Mouse (Mus musculus) small intestine, adult 2 months (tissue): ENCODE data around the gene Csta1.

Experiments
- CTCF ChIP-seq: fragments of 200-500 bp; IDR thresholded peaks from 2 replicates; pipeline ENCODE4 v1.5.1; 2012; ENCODE audit warnings: low read depth, mild to moderate bottlenecking, control low read depth, inconsistent platforms, low read length, moderate library complexity, mixed read lengths; ENCODE audit not compliant: insufficient replicate concordance, insufficient read length; ENCODE audit errors: extremely low read depth
- POLR2A ChIP-seq: fragments of 200-500 bp; IDR thresholded peaks from 2 replicates; pipeline ENCODE4 v1.6.1; 2012; ENCODE audit warnings: low read depth, mild to moderate bottlenecking, control low read depth, inconsistent platforms, low read length, moderate library complexity

- TF ChIP-seq POLR2A (no peak), CTCF (no peak)
These were observed 45.1 kb upstream of the Csta1 start for GRCm38 (mm10) chr16:36176108-36176507.
